Mouse (Mus musculus) heart, postnatal 0 days (tissue): Measurements from ENCODE around the gene Lpar2. TPM values are rescaled to one million over a fixed set of nuclear protein-coding genes. Genes with fewer than 3 reads are reported as not detected.

Experiments
- ATAC-seq: fragments of 200-750 bp; cut with Nextera tagmentation; 2 replicates; pipeline ENCODE4 v1.8.0; 2017; ENCODE audit warnings: low read depth, moderate number of reproducible peaks, moderate library complexity; ENCODE audit not compliant: insufficient read depth
- DNase-seq: peaks from one replicate; pipeline ENCODE4 v3.0.0-alpha.2; 2016; ENCODE audit warnings: low spot score
- H3K27ac ChIP-seq: fragments of 300-500 bp; sonication (generic); 2 replicates; pipeline ENCODE4 v1.5.1; 2014; ENCODE audit warnings: low read depth, mild to moderate bottlenecking
- H3K27me3 ChIP-seq: fragments of 300-500 bp; sonication (generic); 2 replicates; pipeline ENCODE4 v1.6.1; 2014; ENCODE audit warnings: low read length, mixed read lengths; ENCODE audit not compliant: control insufficient read depth, insufficient read depth
- H3K36me3 ChIP-seq: fragments of 300-500 bp; sonication (generic); replicated peaks from 2 replicates; pipeline ENCODE4 v1.6.1; 2014; ENCODE audit warnings: low read length, mixed read lengths; ENCODE audit not compliant: control insufficient read depth, insufficient read depth
- H3K4me1 ChIP-seq: fragments of 300-500 bp; sonication (generic); 2 replicates; pipeline ENCODE4 v1.6.1; 2014; ENCODE audit warnings: antibody characterized with exemption; ENCODE audit not compliant: control insufficient read depth, insufficient read depth
- H3K4me2 ChIP-seq: fragments of 300-500 bp; sonication (generic); 2 replicates; pipeline ENCODE4 v1.6.1; 2014; ENCODE audit warnings: low read depth, mild to moderate bottlenecking, low read length, moderate library complexity
- H3K4me3 ChIP-seq: fragments of 300-500 bp; sonication (generic); 2 replicates; pipeline ENCODE4 v1.5.1; 2014; ENCODE audit warnings: low read depth, low read length
- H3K9ac ChIP-seq: fragments of 300-500 bp; sonication (generic); replicated peaks from 2 replicates; pipeline ENCODE4 v1.6.1; 2014; ENCODE audit warnings: low read depth, low read length, mixed read lengths
- H3K9me3 ChIP-seq: fragments of 300-500 bp; sonication (generic); replicated peaks from 2 replicates; pipeline ENCODE4 v1.6.1; 2016; ENCODE audit warnings: low read length; ENCODE audit not compliant: control insufficient read depth
- CTCF ChIP-seq: IDR thresholded peaks from 2 replicates; pipeline ENCODE4 v1.5.1; 2016; ENCODE audit warnings: antibody characterized with exemption, control low read depth, low read depth
- EP300 ChIP-seq: IDR thresholded peaks from 2 replicates; pipeline ENCODE4 v1.6.1; 2016; ENCODE audit warnings: antibody characterized with exemption, low read depth
- WGBS: fragments of 180-500 bp; shearing (Covaris S2); extraction: QIAGEN DNeasy Blood & Tissue Kit; methylation state at CpG from one replicate; pipeline ENCODE4 v1.1.7; 2014; 5-methylcytosine and 5-hydroxymethylcytosine counted together
- polyA plus RNA-seq: library from polyadenylated mRNA; unstranded; fragments of >200 nt; fragmentation: Nextera tagmentation; extraction: Ambion mirVana; gene quantifications from 2 replicates; pipeline ENCODE4 v1.2.1, GENCODE M21; 2015
- total RNA-seq: library from RNA; depleted of rRNA; stranded (reverse); fragments of >200 nt; gene quantifications from 2 replicates; pipeline ENCODE4 v1.2.3, GENCODE M21; 2014; ENCODE audit warnings: low replicate concordance

Lpar2 gene
- total and polyA plus RNA-seq, 2 experiments from 2014 or later = 0.10 to 0.50 TPM

DNA sequence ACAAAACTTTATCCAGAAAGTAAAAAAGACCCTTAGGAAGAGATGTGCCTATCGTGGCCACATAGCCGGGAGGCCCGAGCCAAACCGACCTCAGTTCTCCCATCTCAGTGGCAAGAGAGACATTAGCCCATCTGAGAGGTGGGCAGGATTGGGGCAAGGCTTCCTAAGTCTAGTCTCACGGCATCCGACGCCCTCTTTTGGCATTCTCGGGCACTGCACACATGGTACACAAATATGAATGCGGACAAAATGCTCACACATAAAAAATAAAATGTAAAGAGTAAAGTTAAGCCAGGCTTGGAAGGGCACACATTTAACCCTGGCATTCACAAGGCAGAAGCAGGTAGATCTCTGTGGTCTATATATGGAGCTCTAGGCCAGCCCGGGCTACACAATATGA is 31.6 kb downstream of the Lpar2 start:
- no peak for ATAC-seq

DNA sequence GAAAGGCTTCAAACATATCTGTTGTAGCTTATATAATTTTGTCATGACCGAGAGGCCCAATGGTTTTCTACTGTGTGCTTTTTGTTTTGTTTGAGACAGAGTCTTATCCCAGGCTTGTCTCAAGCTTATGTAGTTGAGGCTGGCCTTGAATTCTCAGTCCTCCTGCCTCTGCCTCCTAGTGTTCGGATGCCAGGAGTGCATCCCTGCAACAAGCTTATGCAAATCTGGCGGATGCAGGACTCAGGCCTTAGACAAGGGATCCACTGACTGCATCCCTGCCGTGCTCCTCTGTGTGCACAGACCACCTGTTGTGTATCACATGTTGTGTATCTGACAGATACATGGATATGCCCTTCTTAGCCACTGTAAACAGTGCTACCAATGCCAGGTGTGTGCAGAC is 38.6 kb downstream of the Lpar2 start:
- Histone ChIP-seq H3K9ac (no peak overlapping the region), H3K4me1 (no peaks in the 10 kb centered on the region), H3K4me3 (no peak overlapping the region), H3K4me2 (no peak overlapping the region), H3K36me3 (no peaks in the 10 kb centered on the region), H3K27ac (no peak overlapping the region), H3K9me3 (no peaks in the 10 kb centered on the region), H3K27me3 (no peaks in the 10 kb centered on the region)
- DNase-seq = no peak
- WGBS = 52% methylated on average over 4 of the region's 4 CpGs
- no peak for TF ChIP-seq EP300
- TF ChIP-seq CTCF = 0 out of 2 replicates have a peak, but pooled peaks have one; percentile 15
- ATAC-seq = no peak

More for the DNA sequence above, 31.6 kb downstream of the Lpar2 start:
- DNase-seq = no peak
- WGBS = 86% methylated on average over 10 of the region's 10 CpGs
- no peaks in the 10 kb centered on the region for H3K36me3 ChIP-seq
- peaks cover 2% of the 10 kb centered on the region; the same call in 1 of the 2 replicates for H3K4me1 ChIP-seq
- H3K9ac ChIP-seq = no peak overlapping the region
- no peaks in the 10 kb centered on the region for H3K27me3 ChIP-seq
- H3K27ac ChIP-seq = no peak overlapping the region
- H3K4me2 ChIP-seq = no peak overlapping the region
- no peak overlapping the region for H3K4me3 ChIP-seq
- TF ChIP-seq EP300 (no peak), CTCF (no peak)
- H3K9me3 ChIP-seq = no peaks in the 10 kb centered on the region

DNA sequence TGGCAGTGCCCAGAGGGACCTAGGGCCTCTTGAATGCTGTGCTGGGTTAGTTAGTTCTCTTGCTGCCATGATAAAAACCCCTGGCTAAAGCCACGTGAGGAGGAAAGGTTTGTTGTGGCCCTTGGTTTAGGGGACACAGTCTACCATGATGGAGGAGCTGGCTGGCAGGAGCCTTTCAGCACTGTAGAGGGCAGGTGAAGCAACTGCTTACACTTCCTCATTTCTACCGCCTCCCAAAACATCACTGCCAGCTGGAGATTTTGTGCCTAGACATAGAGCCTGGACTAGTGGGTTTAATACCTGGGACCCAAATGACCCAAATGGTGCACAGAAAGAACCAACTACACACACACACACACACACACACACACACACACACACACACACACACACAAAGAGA is 39.0 kb downstream of the Lpar2 start:
- Histone ChIP-seq H3K4me2 (no peak overlapping the region), H3K36me3 (no peaks in the 10 kb centered on the region), H3K27ac (no peak overlapping the region), H3K4me1 (no peaks in the 10 kb centered on the region), H3K9me3 (no peaks in the 10 kb centered on the region), H3K27me3 (no peaks in the 10 kb centered on the region), H3K4me3 (no peak overlapping the region), H3K9ac (no peak overlapping the region)
- ATAC-seq (no peak), DNase-seq (no peak)
- TF ChIP-seq EP300 (no peak), CTCF (no peak)
- WGBS = 45% methylated on average over 2 of the region's 2 CpGs

DNA sequence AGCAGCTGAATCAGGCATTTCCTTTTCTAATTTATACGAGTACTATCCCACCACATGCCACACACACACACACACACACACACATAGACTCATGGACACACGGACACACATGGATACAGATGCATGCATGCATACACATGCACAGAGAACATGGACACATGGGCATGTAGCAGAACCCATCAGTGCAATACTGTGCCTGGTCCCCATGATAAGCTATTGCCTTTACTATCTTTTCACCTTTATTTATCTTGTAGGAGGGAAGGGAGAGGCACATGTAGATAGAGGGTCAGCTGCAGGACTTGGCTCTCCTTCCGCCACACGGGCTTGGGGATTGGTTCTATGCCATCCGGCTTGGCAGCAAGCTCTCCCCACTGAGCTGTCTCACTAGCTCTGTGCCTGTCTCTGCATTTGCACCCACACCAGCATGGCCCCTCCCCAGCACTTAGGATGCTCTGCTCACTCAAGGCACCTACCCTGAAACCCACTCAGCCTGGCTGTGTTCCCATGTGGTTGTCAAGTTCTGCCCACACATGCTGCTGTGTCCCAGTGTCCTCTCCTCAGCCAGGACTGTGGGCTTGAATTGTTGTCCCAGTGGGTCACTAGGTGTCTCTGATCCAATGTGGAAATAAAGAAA is 41.3 kb downstream of the Lpar2 start:
- H3K27ac ChIP-seq = no peak overlapping the region
- H3K27me3 ChIP-seq = no peaks in the 10 kb centered on the region
- H3K4me3 ChIP-seq = no peak overlapping the region
- H3K9ac ChIP-seq = no peak overlapping the region
- 57% methylated on average over 5 of the region's 5 CpGs for WGBS
- no peaks in the 10 kb centered on the region for H3K36me3 ChIP-seq
- ATAC-seq = no peak
- H3K9me3 ChIP-seq = no peaks in the 10 kb centered on the region
- no peak for DNase-seq
- no peak for TF ChIP-seq EP300
- TF ChIP-seq CTCF = no peak
- no peak overlapping the region for H3K4me2 ChIP-seq
- no peaks in the 10 kb centered on the region for H3K4me1 ChIP-seq

DNA sequence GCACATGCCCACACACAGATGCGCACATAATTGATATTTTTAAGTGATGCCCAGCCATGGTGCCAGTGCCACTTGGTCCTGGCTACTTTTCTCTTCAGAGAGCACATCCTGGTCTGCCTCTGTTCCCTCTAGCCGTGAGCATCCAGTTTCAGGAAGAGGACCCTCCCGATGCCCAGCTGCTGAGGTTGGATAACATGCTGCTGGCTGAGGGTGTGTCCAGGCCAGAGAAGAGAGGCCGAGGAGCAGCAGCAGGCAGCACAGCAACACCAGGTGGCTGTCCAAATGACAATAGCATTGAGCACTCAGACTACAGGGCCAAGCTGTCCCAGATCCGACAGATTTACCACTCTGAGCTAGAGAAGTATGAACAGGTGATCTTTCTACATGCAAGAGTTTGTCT is 42.0 kb downstream of the Lpar2 start:
- DNase-seq = no peak
- no peak for TF ChIP-seq CTCF
- no peak for TF ChIP-seq EP300
- no peaks in the 10 kb centered on the region for H3K4me1 ChIP-seq

DNA sequence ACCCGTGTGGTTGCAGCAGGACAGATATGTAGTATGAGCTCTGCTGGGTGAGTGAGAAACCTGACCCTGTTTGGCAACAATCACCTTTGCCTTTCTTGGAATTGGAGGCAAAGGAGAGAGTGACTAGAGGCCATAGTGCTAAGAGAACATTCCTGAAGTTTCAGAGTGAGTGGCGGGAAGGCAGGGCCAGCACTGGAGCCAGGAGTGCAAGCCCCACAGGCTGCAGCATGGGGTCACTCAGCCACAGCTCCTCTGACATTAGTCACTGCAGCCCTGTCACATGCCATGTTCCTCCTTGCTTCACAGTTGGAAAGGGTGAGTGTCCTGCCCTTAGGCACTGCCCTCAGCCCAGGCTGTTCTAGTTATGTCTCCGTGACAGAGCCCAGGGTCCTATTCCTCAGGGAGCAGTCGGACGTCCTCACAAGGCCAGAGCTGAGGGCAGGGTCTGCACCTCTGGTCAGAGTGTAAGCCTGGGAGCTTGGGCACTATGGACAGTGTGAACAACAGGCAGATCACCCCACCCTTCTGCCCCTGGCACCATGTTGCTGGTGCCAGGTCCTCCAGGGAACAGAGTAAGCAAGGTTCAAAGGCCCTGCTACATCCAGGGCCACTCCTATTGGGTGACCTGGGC is 45.6 kb downstream of the Lpar2 start:
- TF ChIP-seq EP300 (no peak), CTCF (no peak)
- DNase-seq = no peak
- WGBS = 72% methylated on average over 5 of the region's 5 CpGs

More for the DNA sequence above, 42.0 kb downstream of the Lpar2 start:
- no peak overlapping the region for H3K27ac ChIP-seq
- ATAC-seq = no peak
- H3K9ac ChIP-seq = no peak overlapping the region
- no peak overlapping the region for H3K4me3 ChIP-seq
- H3K27me3 ChIP-seq = no peaks in the 10 kb centered on the region
- H3K9me3 ChIP-seq = no peaks in the 10 kb centered on the region
- no peak overlapping the region for H3K4me2 ChIP-seq
- WGBS = 60% methylated on average over 5 of the region's 5 CpGs
- no peaks in the 10 kb centered on the region for H3K36me3 ChIP-seq

More for the DNA sequence above, 45.6 kb downstream of the Lpar2 start:
- Histone ChIP-seq H3K4me2 (no peak overlapping the region), H3K9ac (no peak overlapping the region), H3K4me3 (no peak overlapping the region), H3K27me3 (no peaks in the 10 kb centered on the region), H3K36me3 (no peaks in the 10 kb centered on the region), H3K4me1 (no peaks in the 10 kb centered on the region), H3K27ac (no peak overlapping the region), H3K9me3 (no peaks in the 10 kb centered on the region)
- peak; percentile 66; the same call in 1 of the 2 replicates for ATAC-seq
